Comparison of ENCODE assay signal across 14 mouse cellular contexts in the genomic region with DNA sequence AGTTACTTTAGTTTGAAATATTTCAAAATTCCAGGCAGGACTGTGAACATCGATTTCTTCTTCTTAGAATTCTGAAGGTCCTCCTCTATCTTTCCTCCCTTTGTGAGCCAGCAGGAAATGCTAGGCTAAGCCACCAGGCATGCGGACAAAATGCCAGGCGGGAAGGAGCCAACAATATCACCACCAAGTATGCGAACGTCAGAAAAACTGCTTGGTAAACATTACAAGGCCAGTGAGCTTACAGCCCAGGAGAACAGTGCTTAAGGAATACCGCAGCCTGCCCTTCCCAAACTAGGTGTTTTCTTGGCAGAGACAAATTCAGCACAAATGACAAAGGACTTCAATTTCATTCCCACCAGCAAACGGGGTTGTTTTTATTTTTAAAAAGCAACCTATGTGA. TPM values are rescaled to one million over a fixed set of nuclear protein-coding genes. Genes with fewer than 3 reads are reported as not detected.
DNase-seq lines count a peak whose midpoint lies in the region; ATAC-seq and TF ChIP-seq lines count a peak whose summit lies in the region.
"Had no signal": no experiment of that assay in that cellular context is flagged by ENCODE, and none has a peak within 500 bp of the region (broad histone marks: within the 10 kb centered on the region; RNA-seq: fewer than 3 reads in every experiment).

No protein-coding gene starts in this region.

- peaks cover 7% of the 10 kb centered on the region; the same call in 1 of the 2 replicates for H3K4me1 ChIP-seq in embryonic facial prominence, embryonic 14.5 days (ENCODE audit: control insufficient read depth, insufficient read depth, low read length)
- 0 out of 2 replicates have a peak, but pooled peaks cover 5% of the 10 kb centered on the region for H3K4me1 ChIP-seq in embryonic facial prominence, embryonic 10.5 days
- H3K4me1 ChIP-seq in heart, postnatal 0 days (ENCODE audit: control insufficient read depth, insufficient read depth), result peaks cover 28% of the 10 kb centered on the region
- H3K4me1 ChIP-seq in lung, embryonic 16.5 days (replicated peaks; ENCODE audit: control insufficient read depth, insufficient read depth, low read length), result peaks cover 17% of the 10 kb centered on the region
- peaks cover 17% of the 10 kb centered on the region for H3K4me1 ChIP-seq in midbrain, embryonic 10.5 days

- no peak overlapping the region for H3K4me2 ChIP-seq in embryonic facial prominence, embryonic 14.5 days (ENCODE audit: low read depth, low read length)
- H3K4me2 ChIP-seq in heart, postnatal 0 days (ENCODE audit: low read depth, low read length), result no peak overlapping the region
- H3K4me2 ChIP-seq in lung, embryonic 16.5 days (ENCODE audit: low read depth, low read length), result no peak overlapping the region
- H3K4me2 ChIP-seq: hindbrain, embryonic 13.5 days had no signal

- no peaks in the 10 kb centered on the region for H3K27me3 ChIP-seq in embryonic facial prominence, embryonic 14.5 days (replicated peaks; ENCODE audit: control insufficient read depth, insufficient read depth, low read length)
- no peaks in the 10 kb centered on the region for H3K27me3 ChIP-seq in embryonic facial prominence, embryonic 10.5 days (replicated peaks; ENCODE audit: low read depth, poor library complexity, severe bottlenecking)
- no peaks in the 10 kb centered on the region for H3K27me3 ChIP-seq in heart, postnatal 0 days (ENCODE audit: control insufficient read depth, insufficient read depth, low read length)
- H3K27me3 ChIP-seq in lung, embryonic 16.5 days (ENCODE audit: control insufficient read depth, insufficient read depth, low read depth, low read length), result no peaks in the 10 kb centered on the region
- H3K27me3 ChIP-seq in midbrain, embryonic 10.5 days (ENCODE audit: low read depth, poor library complexity, severe bottlenecking), result no peaks in the 10 kb centered on the region
- H3K27me3 ChIP-seq: hindbrain, embryonic 13.5 days had no signal

- no peak overlapping the region for H3K9ac ChIP-seq in embryonic facial prominence, embryonic 14.5 days (ENCODE audit: low read depth, low read length)
- H3K9ac ChIP-seq in heart, postnatal 0 days (replicated peaks; ENCODE audit: low read depth, low read length), result no peak overlapping the region
- H3K9ac ChIP-seq in lung, embryonic 16.5 days (ENCODE audit: low read length), result no peak overlapping the region
- H3K9ac ChIP-seq: hindbrain, embryonic 13.5 days; liver, postnatal 0 days had no signal

- H3K9me3 ChIP-seq in embryonic facial prominence, embryonic 14.5 days (ENCODE audit: control insufficient read depth, low read length), result no peaks in the 10 kb centered on the region
- no peaks in the 10 kb centered on the region for H3K9me3 ChIP-seq in embryonic facial prominence, embryonic 10.5 days
- H3K9me3 ChIP-seq in heart, postnatal 0 days (replicated peaks; ENCODE audit: control insufficient read depth, low read length), result no peaks in the 10 kb centered on the region
- no peaks in the 10 kb centered on the region for H3K9me3 ChIP-seq in lung, embryonic 16.5 days (ENCODE audit: control insufficient read depth, low read length)
- no peaks in the 10 kb centered on the region for H3K9me3 ChIP-seq in midbrain, embryonic 10.5 days (replicated peaks)
- H3K9me3 ChIP-seq: hindbrain, embryonic 13.5 days had no signal

- no peak for ATAC-seq in embryonic facial prominence, embryonic 14.5 days (ENCODE audit: low read depth)
- no peak for ATAC-seq in heart, postnatal 0 days (ENCODE audit: insufficient read depth, low read depth)
- ATAC-seq in lung, embryonic 16.5 days (ENCODE audit: low read depth), result peak; percentile 64; the same call in 1 of the 2 replicates
- ATAC-seq in cerebellum, adult (ENCODE audit: insufficient number of reproducible peaks, low FRiP score, low TSS enrichment), result no peak
- ATAC-seq: liver, postnatal 0 days had no signal

- DNase-seq in embryonic facial prominence, embryonic 14.5 days (ENCODE audit: low spot score), result peak; percentile 30
- DNase-seq in embryonic facial prominence, embryonic 10.5 days (ENCODE audit: low spot score), result no peak
- peak; percentile 87 for DNase-seq in fibroblast of lung, adult 2 months (ENCODE audit: low read depth)
- peak; percentile 53 for DNase-seq in heart, postnatal 0 days (ENCODE audit: low spot score)
- no peak for DNase-seq in embryo, embryonic 10 days (ENCODE audit: low spot score)
- no peak for DNase-seq in midbrain, embryonic 10.5 days (ENCODE audit: low spot score)
- DNase-seq: adrenal gland, postnatal 14 days; kidney, adult 9 months; liver, postnatal 0 days; midbrain, embryonic 14.5 days; thymus, adult 18-20 months had no signal

- H3K4me3 ChIP-seq in embryonic facial prominence, embryonic 14.5 days (ENCODE audit: low read depth, low read length), result no peak overlapping the region
- H3K4me3 ChIP-seq in embryonic facial prominence, embryonic 10.5 days, result no peak overlapping the region
- H3K4me3 ChIP-seq in heart, postnatal 0 days (ENCODE audit: low read depth, low read length), result no peak overlapping the region
- H3K4me3 ChIP-seq in lung, embryonic 16.5 days (ENCODE audit: low read length), result no peak overlapping the region
- H3K4me3 ChIP-seq in midbrain, embryonic 10.5 days, result no peak overlapping the region
- H3K4me3 ChIP-seq: hindbrain, embryonic 13.5 days had no signal

- no peaks in the 10 kb centered on the region for H3K36me3 ChIP-seq in embryonic facial prominence, embryonic 14.5 days (ENCODE audit: control insufficient read depth, insufficient read depth, low read length)
- H3K36me3 ChIP-seq in embryonic facial prominence, embryonic 10.5 days (replicated peaks), result no peaks in the 10 kb centered on the region
- H3K36me3 ChIP-seq in heart, postnatal 0 days (replicated peaks; ENCODE audit: control insufficient read depth, insufficient read depth, low read length), result no peaks in the 10 kb centered on the region
- H3K36me3 ChIP-seq in lung, embryonic 16.5 days (ENCODE audit: control insufficient read depth, insufficient read depth, low read length), result no peaks in the 10 kb centered on the region
- no peaks in the 10 kb centered on the region for H3K36me3 ChIP-seq in midbrain, embryonic 10.5 days
- H3K36me3 ChIP-seq: hindbrain, embryonic 13.5 days had no signal

- TF ChIP-seq CTCF in heart, postnatal 0 days (IDR thresholded peaks at IDR 0.05; ENCODE audit: low read depth), result no peak

- 56% methylated on average over 7 of the region's 7 CpGs for WGBS in embryonic facial prominence, embryonic 14.5 days
- 78% methylated on average over 7 of the region's 7 CpGs for WGBS in embryonic facial prominence, embryonic 10.5 days
- 35% methylated on average over 7 of the region's 7 CpGs for WGBS in heart, postnatal 0 days
- WGBS in lung, embryonic 16.5 days, result 19% methylated on average over 7 of the region's 7 CpGs
- WGBS in midbrain, embryonic 10.5 days, result 76% methylated on average over 7 of the region's 7 CpGs

- H3K27ac ChIP-seq in embryonic facial prominence, embryonic 14.5 days (replicated peaks; ENCODE audit: low read depth, low read length), result no peak overlapping the region
- H3K27ac ChIP-seq in embryonic facial prominence, embryonic 10.5 days (replicated peaks), result no peak overlapping the region
- peak overlapping the region; percentile 30 for H3K27ac ChIP-seq in heart, postnatal 0 days (ENCODE audit: low read depth)
- H3K27ac ChIP-seq in lung, embryonic 16.5 days (ENCODE audit: low read length), result peak overlapping the region; percentile 15; the same call in 1 of the 2 replicates
- no peak overlapping the region for H3K27ac ChIP-seq in midbrain, embryonic 10.5 days (replicated peaks)
- H3K27ac ChIP-seq: hindbrain, embryonic 13.5 days had no signal

- TF ChIP-seq EP300 in heart, postnatal 0 days (IDR thresholded peaks at IDR 0.05; ENCODE audit: low read depth), result no peak

RNA-seq across cellular contexts. Expression of gene Pam, which starts 15.8 kb away (rescaled TPM):
- 47.1 and 50.1 TPM in 2 replicates for polyA plus RNA-seq in embryonic facial prominence, embryonic 14.5 days (2014; fragmentation: Nextera tagmentation; extraction: Ambion mirVana)
- 11.3 and 11.7 TPM in 2 replicates for polyA plus RNA-seq in embryonic facial prominence, embryonic 10.5 days (2016; fragmentation: Nextera tagmentation; extraction: Ambion mirVana)
- total RNA-seq in heart, postnatal 0 days (2014; rRNA removed; ENCODE audit: low replicate concordance), result 1,082 and 1,791 TPM in 2 replicates
- 804 and 821 TPM in 2 replicates for polyA plus RNA-seq in heart, postnatal 0 days (2015; fragmentation: Nextera tagmentation; extraction: Ambion mirVana)
- polyA plus RNA-seq in lung, embryonic 16.5 days (2015; fragmentation: Nextera tagmentation; extraction: Ambion mirVana), result 53.4 and 61.4 TPM in 2 replicates
- polyA plus RNA-seq in midbrain, embryonic 10.5 days (2016; fragmentation: Nextera tagmentation; extraction: Ambion mirVana), result 18.9 and 23.9 TPM in 2 replicates

Comparison
In these comparisons a context has a peak if more than half of its experiments do, and no peak if none do; other contexts are left out.
1. DNase-seq: peak in embryonic facial prominence, embryonic 14.5 days (single experiment), fibroblast of lung, adult 2 months (single experiment) and heart, postnatal 0 days (single experiment); none in embryonic facial prominence, embryonic 10.5 days (single experiment), embryo, embryonic 10 days (single experiment) and midbrain, embryonic 10.5 days (single experiment).
2. H3K27ac ChIP-seq: peak in heart, postnatal 0 days (single experiment) and lung, embryonic 16.5 days (single experiment); none in embryonic facial prominence, embryonic 14.5 days (single experiment), embryonic facial prominence, embryonic 10.5 days (single experiment) and midbrain, embryonic 10.5 days (single experiment).
3. RNA of gene Pam, which starts 15.8 kb away (polyA plus RNA-seq): 804 to 821 TPM in heart, postnatal 0 days; 53.4 to 61.4 TPM in lung, embryonic 16.5 days, 47.1 to 50.1 TPM in embryonic facial prominence, embryonic 14.5 days, 18.9 to 23.9 TPM in midbrain, embryonic 10.5 days and 11.3 to 11.7 TPM in embryonic facial prominence, embryonic 10.5 days; every median in the first group is over 10 times any median in the second.